Comparison of ENCODE assay signal across 27 mouse cellular contexts in genomic region chr19:3694476-3694875, GRCm38 (mm10).
"Had no signal": no experiment of that assay in that cellular context is flagged by ENCODE, and none has a peak within 500 bp of the region (broad histone marks: within the 10 kb centered on the region; RNA-seq: fewer than 3 reads in every experiment).

No protein-coding gene starts in this region.

- H3K4me1 ChIP-seq: limb, embryonic 10.5 days; limb, embryonic 12.5 days; limb, embryonic 13.5 days; limb, embryonic 15.5 days; liver, embryonic 12.5 days; lung, embryonic 15.5 days; midbrain, embryonic 10.5 days; midbrain, embryonic 12.5 days; midbrain, embryonic 13.5 days; midbrain, embryonic 15.5 days; neural tube, embryonic 12.5 days; neural tube, embryonic 13.5 days had no signal

- H3K4me3 ChIP-seq: left cerebral cortex, adult 2 months; limb, embryonic 10.5 days; limb, embryonic 12.5 days; limb, embryonic 13.5 days; limb, embryonic 15.5 days; liver, embryonic 12.5 days; liver, embryonic 13.5 days; liver, embryonic 15.5 days; lung, embryonic 15.5 days; megakaryocyte, embryonic 14.5 days; midbrain, embryonic 10.5 days; midbrain, embryonic 12.5 days; midbrain, embryonic 13.5 days; midbrain, embryonic 15.5 days; neural tube, embryonic 12.5 days; neural tube, embryonic 13.5 days had no signal

- H3K9ac ChIP-seq: limb, embryonic 12.5 days; limb, embryonic 13.5 days; limb, embryonic 15.5 days; liver, embryonic 12.5 days; liver, embryonic 13.5 days; liver, embryonic 14.5 days; liver, embryonic 15.5 days; lung, embryonic 14.5 days; lung, embryonic 15.5 days; midbrain, embryonic 12.5 days; midbrain, embryonic 13.5 days; midbrain, embryonic 15.5 days; neural tube, embryonic 12.5 days; neural tube, embryonic 13.5 days had no signal

- ATAC-seq: liver, embryonic 12.5 days; midbrain, embryonic 13.5 days; midbrain, embryonic 15.5 days; midbrain, embryonic 16.5 days had no signal

- H3K36me3 ChIP-seq: limb, embryonic 10.5 days; limb, embryonic 12.5 days; limb, embryonic 13.5 days; limb, embryonic 15.5 days; liver, embryonic 12.5 days; liver, embryonic 13.5 days; liver, embryonic 15.5 days; lung, embryonic 15.5 days; midbrain, embryonic 10.5 days; midbrain, embryonic 12.5 days; midbrain, embryonic 13.5 days; midbrain, embryonic 15.5 days; neural tube, embryonic 12.5 days; neural tube, embryonic 13.5 days had no signal

- H3K27me3 ChIP-seq: limb, embryonic 12.5 days; limb, embryonic 13.5 days; limb, embryonic 15.5 days; liver, embryonic 12.5 days; liver, embryonic 13.5 days; liver, embryonic 15.5 days; lung, embryonic 15.5 days; midbrain, embryonic 13.5 days; midbrain, embryonic 15.5 days; neural tube, embryonic 12.5 days; neural tube, embryonic 13.5 days had no signal

- DNase-seq: left cerebral cortex, postnatal 4 days; liver, embryonic 13.5 days; lung, adult 2 months; lung, embryonic 14.5 days; lung, postnatal 10 days; lung, postnatal 14 days; lung, postnatal 4 days; midbrain, embryonic 14.5 days had no signal

- H3K9me3 ChIP-seq: limb, embryonic 10.5 days; limb, embryonic 12.5 days; limb, embryonic 13.5 days; limb, embryonic 15.5 days; liver, embryonic 12.5 days; liver, embryonic 13.5 days; liver, embryonic 15.5 days; lung, embryonic 15.5 days; midbrain, embryonic 10.5 days; midbrain, embryonic 12.5 days; midbrain, embryonic 13.5 days; midbrain, embryonic 15.5 days; neural tube, embryonic 12.5 days; neural tube, embryonic 13.5 days had no signal

- H3K27ac ChIP-seq: left cerebral cortex, adult 2 months; limb, embryonic 10.5 days; limb, embryonic 12.5 days; limb, embryonic 13.5 days; limb, embryonic 15.5 days; liver, embryonic 12.5 days; liver, embryonic 13.5 days; liver, embryonic 14.5 days; liver, embryonic 15.5 days; lung, embryonic 15.5 days; macrophage; midbrain, embryonic 10.5 days; midbrain, embryonic 12.5 days; midbrain, embryonic 13.5 days; midbrain, embryonic 15.5 days; neural tube, embryonic 12.5 days; neural tube, embryonic 13.5 days had no signal

- H3K4me2 ChIP-seq: limb, embryonic 12.5 days; limb, embryonic 13.5 days; limb, embryonic 15.5 days; liver, embryonic 12.5 days; liver, embryonic 13.5 days; liver, embryonic 15.5 days; lung, embryonic 14.5 days; lung, embryonic 15.5 days; midbrain, embryonic 11.5 days; midbrain, embryonic 12.5 days; midbrain, embryonic 13.5 days; midbrain, embryonic 15.5 days; neural tube, embryonic 12.5 days; neural tube, embryonic 13.5 days had no signal
